Mouse (Mus musculus): ENCODE measurements around the gene Sipa1l1.

GRCm38 (mm10) chr12:82143371-82143770 is 25.7 kb upstream of the Sipa1l1 start:
- no peak for TF ChIP-seq CTCF (conservative IDR thresholded peaks at IDR 0.05; ENCODE audit: insufficient read depth, insufficient read length, low read depth, low read length)
- no peak for TF ChIP-seq POLR2A (IDR thresholded peaks at IDR 0.05; ENCODE audit: low read depth, low read length)

All from kidney, adult 2 months (tissue).